Mouse (Mus musculus) testis, postnatal 10 days (tissue): ENCODE measurements at regions not wholly inside any gene's neighbourhood (a gene's known extent, or its start where the extent isn't known, plus 50 kb on each side); places are given as distances from the start of the nearest gene placed in this dataset.

Source experiments
- DNase-seq: peaks from one replicate; pipeline ENCODE4 v3.0.0; 2021; ENCODE audit warnings: low spot score

- DNase-seq, result no peak
These were observed 269.7 kb downstream of the Efnb2 start for GRCm38 (mm10) chr8:8391321-8391720.

DNA sequence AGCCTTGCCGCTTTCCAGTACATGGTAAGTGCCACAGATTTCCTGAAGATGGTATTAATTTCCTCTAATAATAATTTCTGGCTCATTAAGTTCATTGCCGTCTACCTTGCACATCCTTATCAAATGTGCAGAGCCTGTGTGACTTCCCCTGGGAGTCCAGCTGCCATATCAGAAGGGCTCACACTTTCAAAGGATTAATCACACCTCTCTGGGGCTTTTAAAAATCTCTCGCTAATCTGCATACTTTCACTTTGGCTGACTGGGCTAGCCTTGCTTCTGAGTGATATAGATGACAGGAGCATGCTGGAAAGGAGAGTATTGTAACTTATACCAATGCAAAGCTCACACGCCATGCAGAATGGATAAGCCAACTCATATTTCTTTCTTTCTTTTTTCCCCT, 282.8 kb downstream of the Efnb2 start:
- no peak for DNase-seq

GRCm38 (mm10) chr8:8376791-8377190, 284.3 kb downstream of the Efnb2 start:
- no peak for DNase-seq

- no peak for DNase-seq
These were observed 284.7 kb downstream of the Efnb2 start for GRCm38 (mm10) chr8:8376379-8376778.

- DNase-seq, result no peak
These were observed 293.7 kb downstream of the Efnb2 start for GRCm38 (mm10) chr8:8367282-8367871.

GRCm38 (mm10) chr8:8361941-8362537, 299.0 kb downstream of the Efnb2 start:
- no peak for DNase-seq

GRCm38 (mm10) chr8:8360586-8360985, 300.5 kb downstream of the Efnb2 start:
- no peak for DNase-seq

DNA sequence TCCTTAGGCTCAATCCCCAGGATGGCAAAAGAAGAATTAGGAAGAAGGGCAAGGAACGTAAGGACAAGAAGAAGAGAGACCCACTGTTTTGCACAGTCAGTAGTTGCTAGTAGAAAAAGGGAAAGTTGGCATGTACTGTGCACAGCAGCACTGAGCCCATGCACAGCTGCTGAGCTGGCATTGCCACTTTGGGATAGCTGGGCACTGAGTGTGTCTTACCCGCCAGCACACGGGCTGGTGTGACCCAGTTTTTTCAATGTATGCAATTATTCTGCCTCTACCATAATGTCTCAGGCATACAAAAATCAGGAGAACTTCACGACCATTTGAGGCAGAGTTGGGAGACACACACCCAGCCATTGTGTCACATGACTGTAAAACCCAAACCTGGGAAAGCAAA, 306.1 kb downstream of the Efnb2 start:
- DNase-seq, result no peak

DNA sequence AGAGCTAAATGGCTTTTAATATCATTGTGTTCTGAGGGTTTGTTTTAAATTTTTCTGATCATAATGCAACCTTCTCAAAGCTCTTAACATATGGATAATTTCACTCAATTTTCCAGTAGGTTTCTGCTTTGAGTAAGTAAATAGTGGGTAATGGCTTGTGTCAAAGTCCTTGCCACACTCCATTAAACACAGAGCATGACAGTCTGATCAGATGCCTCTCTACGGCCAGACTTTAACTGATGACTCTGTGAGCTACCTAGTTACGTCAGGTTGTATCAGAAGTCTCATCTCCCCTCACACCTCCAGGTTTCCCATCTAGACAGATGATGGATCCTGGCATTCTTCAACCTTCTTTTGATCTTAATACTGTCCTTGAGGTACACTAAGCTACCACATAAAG, 316.4 kb downstream of the Efnb2 start:
- no peak for DNase-seq

GRCm38 (mm10) chr8:8335256-8335972, 325.6 kb downstream of the Efnb2 start:
- DNase-seq, result no peak

- DNase-seq, result no peak
These were observed 326.5 kb downstream of the Efnb2 start for GRCm38 (mm10) chr8:8334515-8334914.

- DNase-seq, result no peak
These were observed 329.8 kb downstream of the Efnb2 start for GRCm38 (mm10) chr8:8331249-8331648.

DNA sequence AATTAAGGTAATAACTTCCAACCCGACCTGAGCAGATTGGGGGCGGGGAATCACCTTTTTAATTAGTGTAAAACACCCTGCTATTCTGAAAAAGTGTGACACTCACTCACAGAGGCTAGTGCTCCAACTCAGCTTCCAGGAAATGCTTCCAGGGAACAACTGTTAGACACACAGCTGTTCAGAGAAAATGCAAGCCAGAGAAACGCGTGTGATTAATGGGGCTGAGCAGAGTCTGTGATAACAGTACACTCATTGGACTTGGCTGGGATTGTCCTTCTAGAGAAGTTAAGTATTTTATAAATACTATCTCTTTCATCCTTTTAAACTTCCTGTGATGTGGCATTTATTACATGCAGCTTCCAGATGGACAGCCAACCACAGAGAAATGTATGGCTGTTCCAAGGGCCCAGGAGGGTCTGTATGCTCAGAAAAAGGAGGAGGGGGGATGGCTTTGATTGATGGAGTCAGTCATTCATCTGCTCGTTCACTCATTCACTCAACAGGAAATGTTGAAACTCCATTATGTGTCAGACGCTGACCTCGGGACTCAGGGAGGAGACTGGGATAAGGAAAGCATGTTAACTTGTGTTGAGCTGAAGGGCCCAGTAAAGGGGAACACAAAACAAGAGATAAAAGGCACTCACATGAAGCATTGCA, 332.9 kb downstream of the Efnb2 start:
- DNase-seq, result no peak

DNA sequence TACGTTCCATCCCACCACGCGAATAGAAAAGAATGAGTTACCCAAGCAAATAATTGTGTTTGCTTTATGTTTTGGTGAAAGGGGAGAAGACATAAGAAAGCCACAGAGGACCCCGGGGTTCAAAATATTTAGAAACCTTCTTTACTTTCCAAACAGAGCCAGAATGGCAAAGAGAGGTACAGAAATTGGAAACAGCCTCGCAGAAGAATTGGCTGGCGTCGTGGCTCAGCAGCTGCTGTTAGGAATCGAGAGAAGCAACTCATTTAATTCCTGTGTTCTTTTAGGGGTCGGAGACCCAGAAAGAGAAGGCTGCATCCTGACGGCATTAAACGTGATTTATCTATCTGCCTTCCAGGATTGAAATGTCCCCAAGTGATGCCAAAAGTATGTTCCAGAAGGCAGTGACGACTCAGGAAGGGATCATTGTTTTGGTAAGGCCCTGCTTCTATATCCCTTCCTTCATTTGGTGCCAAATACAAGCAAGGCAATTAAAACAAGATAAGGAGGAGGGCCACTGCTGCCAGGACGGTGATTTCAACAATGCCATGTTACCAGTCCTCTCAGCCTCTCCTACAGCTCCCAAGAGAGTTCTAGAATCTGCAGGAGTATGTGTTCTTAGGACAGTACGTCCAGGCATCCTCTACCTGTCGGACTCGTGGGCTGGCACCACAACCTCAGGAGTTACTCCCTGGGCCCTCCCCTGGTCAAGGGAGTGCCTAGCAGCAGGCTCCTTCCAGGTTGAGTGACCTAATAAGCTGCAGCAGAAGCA, 334.8 kb downstream of the Efnb2 start:
- no peak for DNase-seq

- DNase-seq, result no peak
These were observed 335.6 kb downstream of the Efnb2 start for GRCm38 (mm10) chr8:8325420-8325819.

- DNase-seq, result no peak
These were observed 336.5 kb downstream of the Efnb2 start for GRCm38 (mm10) chr8:8324520-8324919.

GRCm38 (mm10) chr8:8308253-8308652, 352.8 kb downstream of the Efnb2 start:
- no peak for DNase-seq

GRCm38 (mm10) chr8:8307487-8307886, 353.6 kb downstream of the Efnb2 start:
- DNase-seq, result no peak

DNA sequence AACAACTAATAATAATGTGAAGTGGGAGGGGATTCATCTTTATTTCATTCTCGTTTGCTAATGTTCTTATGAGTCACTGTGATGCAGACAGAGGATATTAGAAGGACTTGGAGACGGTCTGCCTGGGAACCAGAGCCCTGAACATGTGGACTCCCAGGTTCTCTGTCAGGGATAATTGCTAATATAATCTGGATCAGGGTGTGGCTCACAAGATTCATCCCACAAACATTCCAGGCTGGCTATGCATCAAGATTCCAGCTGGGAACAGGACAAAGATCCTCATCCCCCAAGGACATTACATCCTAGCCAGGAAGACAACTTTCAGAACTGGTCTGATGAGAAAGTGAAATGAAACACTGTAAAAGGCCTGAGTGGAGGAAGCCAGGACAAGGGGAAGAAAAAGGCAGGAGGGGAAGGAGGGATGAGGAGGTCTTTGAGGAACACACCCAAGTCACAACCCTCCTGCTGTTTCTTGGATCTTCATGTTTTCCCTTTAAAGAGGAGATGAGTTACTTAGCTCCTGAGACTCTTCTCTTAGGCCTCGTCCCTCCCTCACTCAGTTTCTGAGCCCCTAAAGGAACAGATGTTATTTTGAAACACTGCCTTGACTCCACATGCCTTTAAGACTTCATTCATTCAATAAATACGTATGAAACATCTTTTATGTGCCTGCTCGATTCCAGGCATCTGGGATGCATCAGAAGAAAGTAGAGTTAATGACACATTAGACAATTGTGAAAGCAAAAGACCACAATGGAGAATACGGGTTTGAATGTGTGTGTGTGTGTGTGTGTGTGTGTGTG, 360.9 kb downstream of the Efnb2 start:
- no peak for DNase-seq

DNA sequence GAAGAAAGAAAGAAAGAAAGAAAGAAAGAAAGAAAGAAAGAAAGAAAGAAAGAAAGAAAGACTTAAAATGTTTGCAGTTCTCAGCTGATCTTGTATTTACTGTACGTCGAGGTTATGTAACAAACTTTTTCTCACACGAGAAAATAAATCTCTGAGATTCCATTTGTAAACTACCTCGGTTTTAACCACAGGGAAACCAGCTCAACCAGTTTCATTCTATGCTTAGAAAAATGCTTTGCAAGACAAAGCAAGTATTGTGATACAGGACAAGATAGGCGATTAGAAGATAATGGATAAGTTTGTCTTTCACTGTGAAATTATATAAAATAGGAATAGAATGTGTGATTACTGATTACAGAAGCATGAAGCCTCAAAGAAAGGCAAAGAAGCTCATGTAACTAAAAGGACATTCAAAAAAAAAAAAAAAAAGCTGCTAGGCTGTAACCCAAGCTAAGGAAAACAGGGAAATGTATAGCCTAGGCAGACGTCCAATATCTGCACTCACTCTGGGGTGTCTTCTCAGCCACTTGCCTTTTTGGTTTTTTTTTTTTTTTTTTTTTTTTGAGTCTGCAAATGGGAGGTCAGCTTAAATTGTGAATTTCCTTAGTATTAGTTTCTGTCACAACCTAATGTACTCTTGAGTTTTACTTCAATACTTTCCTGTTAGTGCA, 368.3 kb downstream of the Efnb2 start:
- no peak for DNase-seq

GRCm38 (mm10) chr8:8285876-8286275, 375.2 kb downstream of the Efnb2 start:
- DNase-seq, result no peak
